Mouse (Mus musculus) layer of hippocampus, postnatal 14 days (tissue): ENCODE results near the gene Snrpn. TPM values are rescaled to one million over a fixed set of nuclear protein-coding genes. Genes with fewer than 3 reads are reported as not detected.

Source experiments
- DNase-seq, 2 experiments: peaks; one replicate each; pipeline ENCODE4 v3.0.0; 2021 to 2022; ENCODE audit warnings: low spot score in 2 of 2, mixed read lengths in 1 of 2
- long read RNA-seq, 2 experiments: library from polyadenylated mRNA; stranded (forward); transcript quantifications; one replicate each; pipeline ENCODE4 v2.0.0; 2021
- total RNA-seq, 2 experiments: library from RNA; stranded (reverse); gene quantifications; 2 replicates each; pipeline ENCODE4 v1.2.3; 2021

Gene Snrpn
- 100 to 1,000 TPM; 899 to 936 TPM for total RNA-seq
- long read RNA-seq, experiment 1, transcript Snrpn-201 (10 exons, 1,932 nt) = major isoform, 1,246 of 1,486 reads
- long read RNA-seq, experiment 1, partial matches to known transcripts = 23 of 1,486 reads
- long read RNA-seq, experiment 1, other reads (novel, unspliced or antisense) = 217 of 1,486 reads
- long read RNA-seq, experiment 2, transcript Snrpn-201 (10 exons, 1,932 nt) = major isoform, 1,877 of 2,249 reads
- long read RNA-seq, experiment 2, partial matches to known transcripts = 59 of 2,249 reads
- long read RNA-seq, experiment 2, other reads (novel, unspliced or antisense) = 313 of 2,249 reads

- DNase-seq = peak in 1 of 2 experiments; percentile 3
Measured at GRCm38 (mm10) chr7:60139742-60140480, at the start of gene Snrpn. Snrpn (minus strand) TSS chr7:60140219.

- DNase-seq = peak; percentile 13 to 66
Measured at GRCm38 (mm10) chr7:60170250-60171185, 30.5 kb upstream of the Snrpn start.

GRCm38 (mm10) chr7:60125332-60125731, 14.7 kb downstream of the Snrpn start:
- DNase-seq = no peak

GRCm38 (mm10) chr7:60123086-60123624, 16.9 kb downstream of the Snrpn start:
- DNase-seq = peak; percentile 1

GRCm38 (mm10) chr7:60122434-60123085, 17.5 kb downstream of the Snrpn start:
- DNase-seq = no peak

GRCm38 (mm10) chr7:60097154-60097859, 42.7 kb downstream of the Snrpn start:
- DNase-seq = peak; percentile 7 to 11

GRCm38 (mm10) chr7:60076301-60076700, 63.7 kb downstream of the Snrpn start:
- no peak for DNase-seq

- peak; percentile 49 to 60 for DNase-seq
Measured at GRCm38 (mm10) chr7:60047481-60048201, 92.4 kb downstream of the Snrpn start.

GRCm38 (mm10) chr7:60013186-60013585, 126.8 kb downstream of the Snrpn start:
- DNase-seq = no peak

GRCm38 (mm10) chr7:60007727-60008360, 132.2 kb downstream of the Snrpn start:
- no peak for DNase-seq

- no peak for DNase-seq
Measured at GRCm38 (mm10) chr7:60006262-60006661, 133.8 kb downstream of the Snrpn start.

- peak; percentile 63 to 84 for DNase-seq
Measured at GRCm38 (mm10) chr7:60004606-60005330, 135.3 kb downstream of the Snrpn start, which contains the start of the genes Snurf and Gm38393. Snurf (minus strand) TSS chr7:60005049. Gm38393 (minus strand) TSS chr7:60005064.

GRCm38 (mm10) chr7:60003921-60004605, 136.0 kb downstream of the Snrpn start:
- DNase-seq = peak; percentile 27 to 50

- DNase-seq = peak; percentile 24 to 58
Measured at GRCm38 (mm10) chr7:60003006-60003865, 136.8 kb downstream of the Snrpn start.

- no peak for DNase-seq
Measured at GRCm38 (mm10) chr7:59978646-59979045, 161.4 kb downstream of the Snrpn start.
